Mouse (Mus musculus) CD8-positive naive resting alpha-beta T cell, adult 2 months (primary cell): ENCODE measurements around the gene Cpa2.

Source experiments
- DNase-seq, 2 experiments: peaks; one replicate each; pipeline ENCODE4 v3.0.0; 2022; ENCODE audit warnings: low read depth in 2 of 2, low spot score in 2 of 2

Gene Cpa2

DNA sequence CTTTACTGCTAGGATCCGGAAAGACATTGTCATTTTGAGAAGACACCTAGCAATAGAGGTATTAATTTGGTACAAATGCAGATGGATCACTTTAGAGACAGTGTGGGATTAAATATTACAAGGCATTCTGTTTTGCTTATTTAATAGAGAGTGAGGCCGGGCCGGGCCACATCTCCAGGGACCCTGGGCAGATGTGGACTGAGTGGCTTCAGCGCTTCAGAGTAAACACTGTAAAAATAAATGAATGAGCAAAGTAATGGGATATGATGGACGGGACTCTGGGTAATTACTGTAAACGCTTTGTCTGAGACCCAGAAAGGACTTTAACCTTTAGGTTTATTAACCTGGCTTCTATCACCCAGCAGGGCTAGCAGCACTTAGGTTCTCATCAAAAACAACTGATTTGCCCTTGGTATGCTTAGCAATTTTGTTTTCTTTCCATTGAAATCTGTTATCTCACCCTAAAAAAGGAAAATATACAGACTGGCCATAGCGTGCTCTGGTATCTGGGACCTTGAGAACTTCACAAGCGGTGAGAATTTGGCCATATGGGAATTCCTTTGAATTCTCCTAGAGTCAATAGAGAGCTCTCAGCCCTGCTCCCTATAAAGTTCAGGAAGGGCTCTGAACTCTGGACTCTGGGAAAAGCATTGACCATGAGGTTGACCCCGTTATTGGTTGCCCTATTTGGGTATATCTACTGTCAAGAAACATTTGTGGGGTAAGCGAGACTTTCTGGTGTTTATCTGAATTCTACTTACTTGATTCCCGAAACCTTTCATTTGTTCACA lies at the start of gene Cpa2:
Gene Cpa2 (plus strand): TSS at position 574 of the 791 bp plus-strand sequence.
- no peak for DNase-seq

DNA sequence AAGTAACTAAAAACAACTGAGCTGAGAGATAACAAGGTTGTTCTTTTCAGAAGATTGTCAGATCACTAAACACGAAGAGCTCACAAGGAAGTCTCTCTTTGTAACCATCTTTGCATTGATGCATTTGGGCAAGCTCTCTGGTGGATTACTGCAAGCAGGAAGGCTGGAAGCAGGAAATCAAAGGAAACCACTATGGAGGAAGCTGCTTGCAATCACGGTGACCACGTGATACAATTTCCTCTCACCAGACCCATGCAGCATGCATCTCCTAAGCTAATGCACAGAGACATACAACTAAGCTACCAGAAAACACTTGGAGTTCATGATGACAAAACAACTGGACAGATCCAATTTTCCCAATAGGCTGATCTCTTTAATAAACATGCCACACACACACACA lies 42.3 kb upstream of the Cpa2 start:
- DNase-seq, result no peak

GRCm38 (mm10) chr6:30508824-30509223 lies 32.6 kb upstream of the Cpa2 start:
- DNase-seq, result no peak

GRCm38 (mm10) chr6:30509265-30510239 lies 31.8 kb upstream of the Cpa2 start, which contains the start of the genes Tmem209 and Ssmem1:
Gene Tmem209, minus strand, starts transcription at chr6:30509783.
Gene Ssmem1, plus strand, starts transcription at chr6:30509849.
- peak; percentile 97 to 98 for DNase-seq

GRCm38 (mm10) chr6:30510291-30510690 lies 31.1 kb upstream of the Cpa2 start:
- DNase-seq, result no peak

- DNase-seq, result no peak
Measured at GRCm38 (mm10) chr6:30514242-30514641, 27.1 kb upstream of the Cpa2 start.

DNA sequence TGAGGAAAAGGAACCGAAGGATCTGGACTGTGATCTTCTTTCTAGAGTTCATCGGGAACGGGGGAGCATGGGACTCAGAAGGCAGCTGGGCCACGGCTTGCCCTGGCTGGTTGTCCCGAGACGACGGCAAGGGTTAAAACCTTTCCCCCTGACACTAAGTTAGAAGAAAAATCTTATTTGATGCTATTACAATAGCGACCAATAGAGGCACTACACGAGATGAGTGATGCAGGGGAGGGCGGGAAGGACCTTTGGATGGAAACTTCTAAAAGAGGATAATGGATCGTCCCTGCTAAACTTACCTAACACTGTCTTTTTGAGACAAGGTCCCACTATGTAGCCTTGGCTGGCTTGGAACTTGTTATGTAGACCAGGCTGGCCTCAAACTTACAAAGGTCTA lies 21.0 kb upstream of the Cpa2 start:
- no peak for DNase-seq

GRCm38 (mm10) chr6:30525456-30526332 lies 15.7 kb upstream of the Cpa2 start:
- DNase-seq, result no peak

DNA sequence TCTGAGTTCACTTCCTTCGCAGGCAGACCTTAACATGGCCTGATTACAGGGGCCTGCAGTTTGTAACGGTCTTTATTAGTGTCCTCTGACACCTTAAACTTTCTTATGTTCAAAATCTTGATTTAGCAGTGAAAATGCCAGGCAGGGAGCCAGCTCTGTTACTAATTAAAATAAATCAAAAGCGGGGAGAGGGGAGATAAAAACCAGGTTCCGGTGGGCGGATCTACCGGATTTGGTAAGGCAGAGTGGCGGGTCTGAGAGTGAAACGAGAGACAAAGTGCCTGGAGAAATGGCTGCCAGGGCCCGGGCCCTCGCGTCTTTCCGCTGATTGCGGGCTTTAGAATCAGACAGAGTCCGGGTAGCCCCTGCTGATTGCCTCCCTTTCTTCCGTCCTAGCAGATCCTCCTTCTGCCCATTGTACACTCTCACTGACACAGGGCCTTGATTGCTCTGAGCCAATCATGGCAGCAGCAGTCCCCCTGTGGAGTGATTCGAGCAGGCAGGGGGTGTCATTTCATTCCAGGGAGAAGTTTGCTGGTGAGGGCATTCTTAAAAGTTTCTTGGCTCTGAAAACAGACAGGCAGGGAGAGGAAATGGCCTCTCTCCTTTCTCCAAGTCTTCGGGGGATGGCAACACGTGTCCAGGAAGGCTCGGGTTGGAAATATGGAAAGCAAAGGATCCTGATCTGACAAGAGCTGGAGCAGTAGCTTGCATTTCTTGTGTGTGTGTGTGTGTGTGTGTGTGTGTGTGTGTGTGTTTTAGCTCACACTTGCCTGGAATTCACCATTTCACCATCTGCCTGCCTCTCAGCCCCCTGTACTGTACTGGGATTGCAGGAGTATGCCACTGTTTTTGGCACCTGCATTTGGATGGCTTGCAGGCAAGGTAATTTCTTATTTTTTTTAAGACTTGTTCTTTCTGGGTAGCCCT lies 14.5 kb upstream of the Cpa2 start:
- DNase-seq, result no peak

DNA sequence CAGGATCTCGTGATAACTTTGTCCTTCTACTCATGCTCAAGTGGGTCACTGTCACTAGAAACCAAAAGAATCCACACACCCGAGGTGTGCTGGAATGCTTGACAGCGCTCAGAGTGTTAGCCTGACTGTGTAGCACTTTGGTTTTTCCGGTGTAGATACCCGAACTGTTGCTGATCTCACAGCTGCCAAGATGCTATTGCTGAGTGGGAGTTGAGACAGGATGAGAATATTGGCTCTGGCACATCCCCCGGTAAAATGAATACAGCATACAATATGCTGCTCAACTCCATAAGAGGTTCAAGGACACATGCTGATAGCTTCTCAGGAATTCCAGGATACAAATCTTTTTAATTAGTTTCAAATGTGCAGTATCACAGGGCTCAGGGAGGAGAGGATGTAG lies 12.6 kb upstream of the Cpa2 start:
- no peak for DNase-seq

DNA sequence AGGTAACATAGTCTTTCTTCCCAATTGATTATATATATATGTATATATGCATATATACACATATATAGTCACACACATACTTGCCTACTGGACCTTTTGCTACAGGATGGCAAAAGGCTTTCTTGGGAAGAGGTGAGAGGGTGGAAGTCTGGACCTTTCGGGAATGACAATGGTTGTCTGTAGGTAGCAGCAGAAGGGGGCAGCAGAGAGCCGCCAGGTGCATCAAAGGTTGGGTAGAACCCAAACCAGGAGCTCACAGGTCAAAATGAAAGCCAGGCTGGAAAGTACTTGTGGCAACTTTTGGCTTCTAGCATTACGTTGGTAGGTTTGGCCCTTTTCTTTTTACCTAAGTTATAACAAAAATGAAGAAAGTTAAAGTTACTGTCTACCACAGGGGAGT lies 6.0 kb upstream of the Cpa2 start:
- no peak for DNase-seq

DNA sequence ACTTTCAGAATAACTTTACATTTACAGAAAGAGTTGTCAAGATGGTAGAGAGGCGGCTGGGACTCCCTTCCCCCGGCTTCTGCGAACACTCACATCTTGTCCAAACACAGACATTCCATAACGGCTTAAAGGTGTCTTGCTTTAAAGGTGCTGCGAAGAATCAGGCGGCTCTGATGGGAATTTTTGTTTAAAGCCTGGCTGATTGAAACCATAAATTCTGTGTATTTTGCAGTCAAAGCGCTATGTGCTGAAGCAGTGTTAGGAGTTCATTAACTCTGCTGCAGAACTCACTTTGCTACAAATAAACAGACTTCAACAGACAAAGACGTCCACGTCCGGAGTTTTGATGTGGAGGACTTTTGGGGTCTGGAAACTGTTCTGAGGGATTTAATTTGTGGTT lies 3.1 kb upstream of the Cpa2 start:
- no peak for DNase-seq

DNA sequence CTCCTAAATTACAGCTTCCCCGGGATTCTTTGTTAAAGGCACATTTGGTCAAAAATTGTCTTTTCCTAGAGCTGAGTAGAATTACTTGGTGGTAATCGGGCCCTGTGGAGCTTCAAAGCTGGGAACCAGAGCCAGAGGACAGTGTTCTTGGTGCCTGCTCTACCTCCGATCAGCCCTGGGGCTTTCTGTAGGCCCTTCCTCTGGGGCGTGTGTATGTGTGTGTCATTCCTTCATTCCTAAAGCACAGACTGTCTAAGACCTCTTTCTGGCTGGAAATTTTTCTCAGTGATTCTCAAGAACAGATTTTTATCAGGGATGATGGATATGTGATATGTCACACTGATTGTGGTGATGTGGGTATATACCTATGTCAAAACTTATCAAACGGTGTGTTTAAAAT lies 2.6 kb upstream of the Cpa2 start:
- DNase-seq, result no peak

DNA sequence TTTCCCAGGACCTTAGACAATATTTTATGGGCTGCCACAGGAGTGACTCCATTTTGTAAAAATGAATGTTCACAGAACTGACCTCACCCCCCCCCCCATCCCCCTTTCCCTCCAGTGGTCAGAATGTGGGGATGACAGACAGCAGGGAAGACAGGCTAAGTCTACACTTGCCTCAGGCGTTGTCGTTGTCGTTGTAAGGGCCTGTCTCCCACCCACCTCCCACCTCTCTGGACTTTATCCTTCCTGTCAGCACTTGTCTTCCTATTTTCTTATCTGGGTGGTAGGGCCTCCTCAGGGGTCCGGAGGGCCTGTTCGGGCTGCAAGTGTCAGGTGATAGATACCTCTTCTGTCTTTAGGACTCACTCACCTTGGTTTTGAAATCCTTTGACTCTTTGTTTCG lies 895 bp downstream of the Cpa2 start:
- DNase-seq, result no peak

- DNase-seq, result no peak
Measured at GRCm38 (mm10) chr6:30543077-30543476, 1.7 kb downstream of the Cpa2 start.

GRCm38 (mm10) chr6:30543851-30544250 lies 2.5 kb downstream of the Cpa2 start:
- DNase-seq, result no peak

- no peak for DNase-seq
Measured at GRCm38 (mm10) chr6:30545689-30546088, 4.3 kb downstream of the Cpa2 start.

DNA sequence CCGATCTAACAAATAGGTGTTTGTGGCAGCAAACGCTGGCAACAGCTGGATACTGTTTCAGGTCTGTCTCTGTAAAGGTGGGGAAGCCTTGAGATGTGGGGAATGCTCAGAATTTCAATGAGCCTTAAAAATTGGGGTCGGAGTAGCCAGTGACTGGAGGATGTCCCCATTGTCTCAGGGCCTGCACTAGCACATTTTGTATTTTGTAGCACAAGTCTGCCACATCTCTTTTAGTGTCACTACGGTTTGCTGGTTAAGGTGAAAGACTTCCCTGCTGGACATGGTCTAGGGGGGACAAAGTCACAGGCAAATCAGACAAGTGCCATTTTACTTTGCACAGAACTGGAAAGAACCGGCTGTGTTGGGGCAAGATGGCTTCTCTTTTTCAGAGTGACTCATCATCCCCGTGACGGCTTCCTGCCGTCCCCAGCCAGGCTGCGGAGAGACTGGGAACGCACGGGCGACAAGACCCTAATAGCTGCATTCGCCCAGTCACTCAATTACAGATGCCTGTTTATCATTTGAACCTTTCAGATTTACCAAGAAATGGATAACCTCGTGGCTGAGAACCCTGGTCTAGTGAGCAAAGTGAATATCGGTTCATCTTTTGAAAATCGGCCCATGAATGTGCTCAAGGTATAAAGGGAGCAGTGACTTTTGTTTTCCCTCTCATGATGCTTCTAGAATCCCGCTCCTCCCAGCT lies 5.3 kb downstream of the Cpa2 start:
- DNase-seq, result peak in 1 of 2 experiments; percentile 3

- no peak for DNase-seq
Measured at GRCm38 (mm10) chr6:30547274-30547645, 5.9 kb downstream of the Cpa2 start.
